In the genomic region with DNA sequence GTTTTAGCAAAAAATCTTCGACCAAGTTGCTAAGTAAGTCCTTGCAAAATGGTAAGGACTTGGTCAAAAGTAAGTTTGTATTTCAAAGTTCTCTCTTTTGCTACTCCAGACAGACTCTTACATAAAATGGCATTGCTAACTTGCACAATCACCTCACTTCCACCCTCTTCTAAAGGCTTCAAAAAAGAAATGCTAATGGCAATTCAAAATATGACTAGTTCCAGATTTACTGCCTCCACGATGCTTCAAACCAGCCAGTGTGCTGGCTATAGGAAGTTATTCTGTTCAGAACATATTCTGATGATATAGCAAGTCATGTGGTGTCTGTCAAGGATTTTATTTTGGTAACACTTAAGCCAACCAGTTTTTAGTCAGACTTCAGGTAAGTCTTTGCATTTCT, we compare ENCODE assay signal across 24 mouse cellular contexts. TPM values are rescaled to one million over a fixed set of nuclear protein-coding genes. Genes with fewer than 3 reads are reported as not detected.
DNase-seq lines count a peak whose midpoint lies in the region; ATAC-seq and TF ChIP-seq lines count a peak whose summit lies in the region.
"Had no signal": no experiment of that assay in that cellular context is flagged by ENCODE, and none has a peak within 500 bp of the region (broad histone marks: within the 10 kb centered on the region; RNA-seq: fewer than 3 reads in every experiment).

No protein-coding gene starts in this region.

- 89% methylated on average over 2 of the region's 2 CpGs for WGBS in hindbrain, embryonic 13.5 days
- WGBS in midbrain, postnatal 0 days: 73% methylated on average over 2 of the region's 2 CpGs

- no peak overlapping the region for H3K4me2 ChIP-seq in hindbrain, embryonic 13.5 days
- no peak overlapping the region for H3K4me2 ChIP-seq in midbrain, postnatal 0 days (ENCODE audit: low read depth, low read length, poor library complexity, severe bottlenecking)
- H3K4me2 ChIP-seq: embryonic facial prominence, embryonic 12.5 days; forebrain, embryonic 15.5 days; heart, embryonic 11.5 days; heart, embryonic 15.5 days had no signal

- no peak overlapping the region; the same call in 1 of the 2 replicates for H3K9ac ChIP-seq in MEL (ENCODE audit: control insufficient read depth, low read depth, low read length, poor library complexity, severe bottlenecking)
- no peak overlapping the region for H3K9ac ChIP-seq in hindbrain, embryonic 13.5 days
- no peak overlapping the region for H3K9ac ChIP-seq in midbrain, postnatal 0 days (replicated peaks; ENCODE audit: low read length, poor library complexity, severe bottlenecking)
- H3K9ac ChIP-seq: embryonic facial prominence, embryonic 12.5 days; forebrain, embryonic 15.5 days; heart, embryonic 15.5 days had no signal

- peaks cover 0 to 80% of the 10 kb centered on the region in 2 experiments; a peak in 2 of 4 replicates for H3K36me3 ChIP-seq in MEL (ENCODE audit: control insufficient read depth in 1 of 2, insufficient read depth in 2 of 2, low read length in 2 of 2)
- H3K36me3 ChIP-seq in hindbrain, embryonic 13.5 days: peaks cover 26% of the 10 kb centered on the region
- peaks cover 5% of the 10 kb centered on the region for H3K36me3 ChIP-seq in midbrain, postnatal 0 days (ENCODE audit: insufficient read depth, low read length)

- no peak for TF ChIP-seq CTCF in layer of hippocampus, adult 2 months (conservative IDR thresholded peaks at IDR 0.05)
- TF ChIP-seq CTCF in MEL (IDR thresholded peaks at IDR 0.05 in 2 of 3, conservative IDR thresholded peaks at IDR 0.05 in 1 of 3; ENCODE audit: control insufficient read depth in 1 of 3, insufficient read depth in 1 of 3, low read depth in 2 of 3, low read length in 3 of 3, poor library complexity in 1 of 3, severe bottlenecking in 1 of 3): no peak
- TF ChIP-seq CTCF in midbrain, postnatal 0 days (IDR thresholded peaks at IDR 0.05): no peak

- H3K9me3 ChIP-seq in MEL (replicated peaks; ENCODE audit: insufficient read depth, low read length): no peaks in the 10 kb centered on the region
- no peaks in the 10 kb centered on the region for H3K9me3 ChIP-seq in hindbrain, embryonic 13.5 days
- no peaks in the 10 kb centered on the region for H3K9me3 ChIP-seq in midbrain, postnatal 0 days (ENCODE audit: low read length)
- H3K9me3 ChIP-seq: embryonic facial prominence, embryonic 12.5 days; forebrain, embryonic 15.5 days; heart, embryonic 15.5 days had no signal

- no peak overlapping the region for H3K4me3 ChIP-seq in layer of hippocampus, adult 2 months
- no peak overlapping the region for H3K4me3 ChIP-seq in MEL (ENCODE audit: control insufficient read depth in 1 of 2, insufficient read depth in 1 of 2, low read depth in 2 of 2, low read length in 2 of 2)
- no peak overlapping the region for H3K4me3 ChIP-seq in hindbrain, embryonic 13.5 days
- H3K4me3 ChIP-seq in midbrain, postnatal 0 days (ENCODE audit: low read depth, low read length): no peak overlapping the region
- H3K4me3 ChIP-seq: embryonic facial prominence, embryonic 12.5 days; forebrain, embryonic 15.5 days; heart, embryonic 15.5 days had no signal

- no peaks in the 10 kb centered on the region for H3K27me3 ChIP-seq in MEL (ENCODE audit: control insufficient read depth in 1 of 2, insufficient read depth in 2 of 2, low read length in 2 of 2)
- H3K27me3 ChIP-seq in hindbrain, embryonic 13.5 days: no peaks in the 10 kb centered on the region
- H3K27me3 ChIP-seq in midbrain, postnatal 0 days (ENCODE audit: insufficient read depth, low read length): no peaks in the 10 kb centered on the region
- H3K27me3 ChIP-seq: embryonic facial prominence, embryonic 12.5 days; forebrain, embryonic 15.5 days; heart, embryonic 15.5 days; Patski had no signal

- no peak for TF ChIP-seq POLR2A in MEL (IDR thresholded peaks at IDR 0.05; ENCODE audit: control insufficient read depth in 1 of 2, insufficient read depth in 1 of 2, low read depth in 1 of 2, low read length in 2 of 2, poor library complexity in 1 of 2)

- 0 out of 2 replicates have a peak overlapping the region, but pooled peaks have one; percentile 0 for H3K27ac ChIP-seq in layer of hippocampus, adult 2 months
- H3K27ac ChIP-seq in MEL (ENCODE audit: control insufficient read depth, low read depth, low read length): peak overlapping the region; percentile 92
- no peak overlapping the region for H3K27ac ChIP-seq in hindbrain, embryonic 13.5 days
- H3K27ac ChIP-seq in midbrain, postnatal 0 days (ENCODE audit: low read depth, low read length): no peak overlapping the region
- H3K27ac ChIP-seq: embryonic facial prominence, embryonic 12.5 days; forebrain, embryonic 15.5 days; heart, embryonic 15.5 days had no signal

- no peak for TF ChIP-seq EP300 in MEL (IDR thresholded peaks at IDR 0.05; ENCODE audit: low read depth in 1 of 2, low read length in 2 of 2)

- H3K79me2 ChIP-seq in MEL (ENCODE audit: control insufficient read depth, insufficient read depth, low read length, poor library complexity): peaks cover 3% of the 10 kb centered on the region; the same call in 1 of the 2 replicates

- ATAC-seq in granulocyte monocyte progenitor cell, adult 5-6 weeks (replicated peaks; ENCODE audit: poor library complexity, severe bottlenecking): 0 out of 2 replicates have a peak, but pooled peaks have one; percentile 15
- no peak for ATAC-seq in hindbrain, embryonic 13.5 days (ENCODE audit: low FRiP score)
- ATAC-seq in midbrain, postnatal 0 days (ENCODE audit: low FRiP score): no peak
- ATAC-seq: activated CD4-positive, CD25-positive, alpha-beta regulatory T cell, adult 4 months; forebrain, embryonic 15.5 days; hindbrain, embryonic 16.5 days; inflammation-experienced regulatory T-cells, adult 6 months; Patski had no signal

- peaks cover 38 to 53% of the 10 kb centered on the region in 2 experiments for H3K4me1 ChIP-seq in MEL (ENCODE audit: control insufficient read depth in 1 of 2, insufficient read depth in 2 of 2, low read length in 2 of 2)
- H3K4me1 ChIP-seq in hindbrain, embryonic 13.5 days (replicated peaks): peaks cover 53% of the 10 kb centered on the region
- no peaks in the 10 kb centered on the region for H3K4me1 ChIP-seq in midbrain, postnatal 0 days (ENCODE audit: insufficient read depth, low read length)
- H3K4me1 ChIP-seq: embryonic facial prominence, embryonic 12.5 days had no signal

- DNase-seq in layer of hippocampus, adult 2 months (ENCODE audit: low spot score in 2 of 2): no peak
- DNase-seq in layer of hippocampus, postnatal 10 days (ENCODE audit: low spot score in 2 of 2): no peak
- DNase-seq in 416B (ENCODE audit: low read depth): peak; percentile 35
- DNase-seq in MEL (ENCODE audit: low read depth, low spot score): peak; percentile 28
- no peak for DNase-seq in midbrain, postnatal 0 days (ENCODE audit: low spot score)
- no peak for DNase-seq in retina, embryonic 14.5 days (ENCODE audit: low spot score)
- DNase-seq: adrenal gland, adult 2 months; adrenal gland, postnatal 25 days; cerebellum, adult 11 months; cerebellum, adult 8-10 months; cerebellum, postnatal 14 days; embryo, embryonic 11 days; gastrocnemius, postnatal 25 days; heart, adult 18-20 months had no signal

- no peak for TF ChIP-seq RAD21 in MEL (IDR thresholded peaks at IDR 0.05; ENCODE audit: low read depth, low read length)

TF ChIP-seq in MEL, 35 proteins besides CTCF, POLR2A, EP300 and RAD21:
- TF ChIP-seq ZMIZ1 (IDR thresholded peaks at IDR 0.05; ENCODE audit: low read depth, low read length) (no peak), UBTF (IDR thresholded peaks at IDR 0.05; ENCODE audit: borderline replicate concordance, insufficient read depth, low read depth, low read length) (no peak), ZKSCAN1 (IDR thresholded peaks at IDR 0.05; ENCODE audit: low read depth, low read length) (no peak), MAX (IDR thresholded peaks at IDR 0.05; ENCODE audit: low read length) (no peak), MEF2A (IDR thresholded peaks at IDR 0.05; ENCODE audit: extremely low read depth, insufficient replicate concordance, low read depth, low read length, poor library complexity, severe bottlenecking) (no peak), USF2 (IDR thresholded peaks at IDR 0.05; ENCODE audit: borderline replicate concordance in 1 of 2, insufficient read depth in 1 of 2, low read depth in 1 of 2, low read length in 2 of 2) (no peak), TBP (IDR thresholded peaks at IDR 0.05; ENCODE audit: low read depth, low read length) (no peak), MAFK (IDR thresholded peaks at IDR 0.05; ENCODE audit: borderline replicate concordance, low read depth, low read length) (no peak), ZC3H11A (IDR thresholded peaks at IDR 0.05; ENCODE audit: low read depth, low read length) (no peak), TCF12 (IDR thresholded peaks at IDR 0.05; ENCODE audit: low read depth, low read length) (no peak), CHD2 (IDR thresholded peaks at IDR 0.05; ENCODE audit: low read length) (no peak)

RNA-seq across cellular contexts. Expression of gene Klf7, which starts 41.8 kb away (rescaled TPM):
- total RNA-seq in layer of hippocampus, adult 2 months (2021): 10 to 100 TPM; 30.1 to 31.9 TPM
- total RNA-seq in layer of hippocampus, postnatal 10 days (2021): 10 to 100 TPM; 77.8 to 78.3 TPM
- total RNA-seq in MEL (2012; rRNA removed): 1.6 and 2.7 TPM in 2 replicates
- polyA plus RNA-seq in MEL (2012; ENCODE audit: insufficient read depth in 1 of 2, insufficient read length in 2 of 2, low read depth in 1 of 2, low replicate concordance in 2 of 2, missing spikeins in 1 of 2): 1 to 10 TPM in 1 of 2 experiments, not detected in 1; 3.1 TPM
- total RNA-seq in granulocyte monocyte progenitor cell, adult 5-6 weeks (2014; fragmentation: Nextera tagmentation): 5.0 and 8.5 TPM in 2 replicates
- total RNA-seq in granulocyte monocyte progenitor cell, adult 5-6 weeks (2017): 6.3 and 12.4 TPM in 2 replicates
- 93.3 and 100 TPM in 2 replicates for polyA plus RNA-seq in hindbrain, embryonic 13.5 days (2015; fragmentation: Nextera tagmentation; extraction: Ambion mirVana)
- 59.9 and 71.8 TPM in 2 replicates for total RNA-seq in midbrain, postnatal 0 days (2014; rRNA removed)
- 117 and 138 TPM in 2 replicates for polyA plus RNA-seq in midbrain, postnatal 0 days (2015; fragmentation: Nextera tagmentation; extraction: Ambion mirVana)

Comparison
In these comparisons a context has a peak if more than half of its experiments do, and no peak if none do; other contexts are left out.
1. DNase-seq: peak in 416B (single experiment) and MEL (single experiment); none in layer of hippocampus, adult 2 months (0 of 2), layer of hippocampus, postnatal 10 days (0 of 2), midbrain, postnatal 0 days (single experiment) and retina, embryonic 14.5 days (single experiment).
2. H3K27ac ChIP-seq: peak in layer of hippocampus, adult 2 months (single experiment) and MEL (single experiment); none in hindbrain, embryonic 13.5 days (single experiment) and midbrain, postnatal 0 days (single experiment).